Mouse (Mus musculus): Measurements from ENCODE around the gene Edil3. TPM values are rescaled to one million over a fixed set of nuclear protein-coding genes. Genes with fewer than 3 reads are reported as not detected.
A peak's percentile ranks its signal among the peaks of the same experiment; 100 is the strongest.

The Edil3 gene
- polyA plus RNA-seq, 1 experiment from 2014 or later, result 35.1 TPM

DNA sequence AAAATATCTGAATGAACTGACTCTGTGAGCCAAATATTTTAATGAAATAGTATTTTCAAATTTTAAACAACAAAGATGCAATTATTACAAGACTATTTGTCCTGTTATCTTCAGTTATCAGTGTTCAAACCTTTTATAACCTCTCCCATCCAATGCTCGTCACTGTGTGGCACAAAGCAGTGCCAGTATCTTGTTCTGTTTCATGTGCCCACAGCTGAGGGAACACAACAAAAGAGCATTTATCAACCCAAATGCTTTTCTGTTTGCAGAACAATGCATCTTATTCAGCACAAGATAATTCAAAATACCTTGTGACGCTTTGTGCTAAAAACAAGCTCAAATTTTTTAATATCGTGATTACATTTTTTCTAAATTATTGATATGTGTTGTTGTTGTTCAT is 78.8 kb downstream of the Edil3 start:
- Histone ChIP-seq H3K9me3 (ENCODE audit: control insufficient read depth, low read length) (no peaks in the 10 kb centered on the region), H3K27ac (ENCODE audit: low read depth, low read length) (no peak overlapping the region), H3K9ac (ENCODE audit: low read depth, low read length) (no peak overlapping the region), H3K4me1 (replicated peaks; ENCODE audit: control insufficient read depth, insufficient read depth, low read length) (no peaks in the 10 kb centered on the region), H3K4me2 (replicated peaks; ENCODE audit: low read depth, low read length) (no peak overlapping the region), H3K27me3 (ENCODE audit: control insufficient read depth, insufficient read depth, low read length) (no peaks in the 10 kb centered on the region), H3K4me3 (ENCODE audit: low read depth, low read length) (no peak overlapping the region), H3K36me3 (ENCODE audit: control insufficient read depth, insufficient read depth, low read length) (no peaks in the 10 kb centered on the region)
- DNase-seq (ENCODE audit: low spot score) (no peak), ATAC-seq (ENCODE audit: low FRiP score) (no peak)
- 85% methylated on average over 3 of the region's 3 CpGs for whole genome bisulfite sequencing

DNA sequence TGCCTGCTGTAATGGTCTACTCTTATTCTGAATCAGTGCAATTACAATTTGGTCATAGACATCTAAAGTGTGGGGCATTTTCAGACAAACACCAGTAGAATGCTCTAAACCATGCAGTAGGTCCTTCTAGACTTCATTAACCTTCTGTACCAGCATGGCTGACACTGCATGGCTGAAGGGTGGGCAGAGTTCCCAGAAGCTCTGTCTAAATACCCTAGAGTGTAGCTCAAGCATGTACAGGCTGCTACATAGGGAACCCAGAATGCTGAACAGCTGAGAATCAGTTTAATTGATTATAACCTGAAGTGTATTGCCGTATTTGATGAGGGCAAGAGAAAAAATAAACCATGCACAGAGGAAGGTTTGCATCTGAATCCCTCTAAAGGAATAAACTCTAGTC is 86.1 kb downstream of the Edil3 start:
- Histone ChIP-seq H3K4me3 (ENCODE audit: low read depth, low read length) (no peak overlapping the region), H3K4me2 (replicated peaks; ENCODE audit: low read depth, low read length) (no peak overlapping the region), H3K27me3 (ENCODE audit: control insufficient read depth, insufficient read depth, low read length) (no peaks in the 10 kb centered on the region), H3K4me1 (replicated peaks; ENCODE audit: control insufficient read depth, insufficient read depth, low read length) (no peaks in the 10 kb centered on the region), H3K9ac (ENCODE audit: low read depth, low read length) (no peak overlapping the region), H3K9me3 (ENCODE audit: control insufficient read depth, low read length) (no peaks in the 10 kb centered on the region), H3K27ac (ENCODE audit: low read depth, low read length) (no peak overlapping the region), H3K36me3 (ENCODE audit: control insufficient read depth, insufficient read depth, low read length) (no peaks in the 10 kb centered on the region)
- no peak for DNase-seq (ENCODE audit: low spot score)
- no peak for ATAC-seq (ENCODE audit: low FRiP score)
- 86% methylated on average over 1 of the region's 1 CpGs for WGBS

DNA sequence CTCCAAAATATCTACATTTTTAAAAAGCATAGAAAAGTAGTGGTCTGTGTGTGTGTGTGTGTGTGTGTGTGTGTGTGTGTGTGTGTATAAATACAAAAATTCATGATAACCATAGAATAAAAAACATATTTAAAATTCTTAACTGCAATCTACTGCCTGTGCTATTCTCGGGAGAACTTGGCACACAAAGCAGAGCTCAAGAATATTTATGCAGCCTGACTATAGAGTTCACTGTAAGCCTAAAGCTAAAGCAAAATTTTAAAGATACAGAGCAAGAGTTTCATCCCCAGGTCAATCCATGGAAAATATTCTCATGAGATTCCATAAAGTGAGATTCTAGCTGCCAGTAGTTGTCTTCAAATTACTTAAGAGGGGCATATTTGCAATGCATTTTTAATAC is 86.9 kb downstream of the Edil3 start:
- Histone ChIP-seq H3K9me3 (ENCODE audit: control insufficient read depth, low read length) (no peaks in the 10 kb centered on the region), H3K4me2 (replicated peaks; ENCODE audit: low read depth, low read length) (no peak overlapping the region), H3K4me1 (replicated peaks; ENCODE audit: control insufficient read depth, insufficient read depth, low read length) (no peaks in the 10 kb centered on the region), H3K4me3 (ENCODE audit: low read depth, low read length) (no peak overlapping the region), H3K27me3 (ENCODE audit: control insufficient read depth, insufficient read depth, low read length) (no peaks in the 10 kb centered on the region), H3K36me3 (ENCODE audit: control insufficient read depth, insufficient read depth, low read length) (no peaks in the 10 kb centered on the region), H3K27ac (ENCODE audit: low read depth, low read length) (no peak overlapping the region), H3K9ac (ENCODE audit: low read depth, low read length) (no peak overlapping the region)
- WGBS, result 79% methylated on average over 1 of the region's 1 CpGs
- DNase-seq (ENCODE audit: low spot score) (no peak), ATAC-seq (ENCODE audit: low FRiP score) (no peak)

DNA sequence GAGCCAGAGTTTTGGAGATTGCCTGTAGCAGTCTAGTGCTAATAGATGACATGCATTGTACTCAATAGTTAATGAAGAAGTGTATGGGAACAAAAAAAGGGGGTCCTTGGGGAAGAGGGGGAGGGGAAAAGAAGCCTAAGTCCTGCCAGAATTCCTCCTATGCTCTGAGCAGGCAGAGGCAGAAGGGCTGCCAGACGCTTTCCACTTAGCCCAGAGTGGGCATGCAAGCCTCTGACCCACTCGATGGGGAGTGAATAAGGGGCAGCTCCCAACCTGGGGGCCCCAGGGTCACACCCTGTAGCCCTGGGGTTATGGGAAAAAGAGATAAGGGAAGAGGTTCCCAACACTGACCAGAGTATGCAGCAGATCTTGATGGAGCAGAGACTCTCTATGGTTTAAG is 95.2 kb downstream of the Edil3 start:
- Histone ChIP-seq H3K4me3 (ENCODE audit: low read depth, low read length) (no peak overlapping the region), H3K27me3 (ENCODE audit: control insufficient read depth, insufficient read depth, low read length) (no peaks in the 10 kb centered on the region), H3K36me3 (ENCODE audit: control insufficient read depth, insufficient read depth, low read length) (no peaks in the 10 kb centered on the region), H3K9ac (ENCODE audit: low read depth, low read length) (no peak overlapping the region), H3K4me1 (replicated peaks; ENCODE audit: control insufficient read depth, insufficient read depth, low read length) (no peaks in the 10 kb centered on the region), H3K27ac (ENCODE audit: low read depth, low read length) (no peak overlapping the region), H3K9me3 (ENCODE audit: control insufficient read depth, low read length) (no peaks in the 10 kb centered on the region), H3K4me2 (replicated peaks; ENCODE audit: low read depth, low read length) (no peak overlapping the region)
- DNase-seq (ENCODE audit: low spot score) (peak; percentile 2), ATAC-seq (ENCODE audit: low FRiP score) (no peak)
- 68% methylated on average over 2 of the region's 2 CpGs for WGBS

DNA sequence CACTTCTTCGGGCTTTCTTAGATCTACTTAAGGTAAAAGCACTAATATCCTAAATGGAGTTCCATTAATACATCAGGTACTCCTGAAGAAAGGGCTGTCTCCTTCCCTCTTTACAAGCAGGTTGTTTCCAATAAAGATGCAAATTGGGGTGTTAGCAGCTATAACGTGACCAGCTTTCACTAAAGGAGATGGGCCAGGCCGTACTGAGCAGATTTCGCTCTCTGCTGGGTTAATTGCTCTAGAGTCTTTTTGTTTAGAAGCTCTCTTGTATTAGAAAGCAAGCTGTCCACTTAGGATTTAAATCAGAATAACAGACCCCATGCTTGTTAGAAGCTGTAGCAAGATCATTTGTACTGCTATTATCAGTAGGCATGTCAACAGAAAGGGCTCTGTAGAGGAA is 108.4 kb downstream of the Edil3 start:
- H3K4me1 ChIP-seq (replicated peaks; ENCODE audit: control insufficient read depth, insufficient read depth, low read length), result no peaks in the 10 kb centered on the region
- ATAC-seq (ENCODE audit: low FRiP score) (no peak), DNase-seq (ENCODE audit: low spot score) (no peak)
- H3K36me3 ChIP-seq (ENCODE audit: control insufficient read depth, insufficient read depth, low read length), result no peaks in the 10 kb centered on the region
- H3K9ac ChIP-seq (ENCODE audit: low read depth, low read length), result no peak overlapping the region
- no peak overlapping the region for H3K4me2 ChIP-seq (replicated peaks; ENCODE audit: low read depth, low read length)
- H3K9me3 ChIP-seq (ENCODE audit: control insufficient read depth, low read length), result no peaks in the 10 kb centered on the region
- H3K4me3 ChIP-seq (ENCODE audit: low read depth, low read length), result no peak overlapping the region
- H3K27ac ChIP-seq (ENCODE audit: low read depth, low read length), result no peak overlapping the region
- H3K27me3 ChIP-seq (ENCODE audit: control insufficient read depth, insufficient read depth, low read length), result no peaks in the 10 kb centered on the region
- 57% methylated on average over 4 of the region's 4 CpGs for WGBS

DNA sequence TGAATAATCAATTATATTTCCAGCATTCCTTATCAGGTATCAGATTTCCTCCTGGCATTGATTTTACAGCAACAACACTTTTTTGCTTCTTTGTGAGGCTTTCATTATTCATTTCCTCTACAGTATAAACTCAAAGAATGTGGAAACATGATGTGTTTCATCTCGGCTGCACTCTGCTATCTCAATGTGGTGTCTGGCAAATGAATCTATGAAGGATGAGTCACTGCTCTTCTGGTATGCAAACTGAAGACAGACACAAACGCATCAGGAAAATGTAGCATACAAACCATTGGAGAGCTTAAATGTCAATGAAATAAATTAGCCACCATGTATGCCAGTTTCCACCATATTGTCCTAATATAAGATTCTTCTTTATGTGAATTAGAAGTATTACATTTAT is 117.3 kb downstream of the Edil3 start:
- no peak overlapping the region for H3K4me2 ChIP-seq (replicated peaks; ENCODE audit: low read depth, low read length)
- 80% methylated on average over 2 of the region's 2 CpGs for WGBS
- H3K4me3 ChIP-seq (ENCODE audit: low read depth, low read length), result no peak overlapping the region
- no peaks in the 10 kb centered on the region for H3K36me3 ChIP-seq (ENCODE audit: control insufficient read depth, insufficient read depth, low read length)
- H3K27me3 ChIP-seq (ENCODE audit: control insufficient read depth, insufficient read depth, low read length), result no peaks in the 10 kb centered on the region
- DNase-seq (ENCODE audit: low spot score) (no peak), ATAC-seq (ENCODE audit: low FRiP score) (no peak)
- H3K9ac ChIP-seq (ENCODE audit: low read depth, low read length), result no peak overlapping the region
- H3K27ac ChIP-seq (ENCODE audit: low read depth, low read length), result no peak overlapping the region
- no peaks in the 10 kb centered on the region for H3K4me1 ChIP-seq (replicated peaks; ENCODE audit: control insufficient read depth, insufficient read depth, low read length)
- H3K9me3 ChIP-seq (ENCODE audit: control insufficient read depth, low read length), result no peaks in the 10 kb centered on the region

DNA sequence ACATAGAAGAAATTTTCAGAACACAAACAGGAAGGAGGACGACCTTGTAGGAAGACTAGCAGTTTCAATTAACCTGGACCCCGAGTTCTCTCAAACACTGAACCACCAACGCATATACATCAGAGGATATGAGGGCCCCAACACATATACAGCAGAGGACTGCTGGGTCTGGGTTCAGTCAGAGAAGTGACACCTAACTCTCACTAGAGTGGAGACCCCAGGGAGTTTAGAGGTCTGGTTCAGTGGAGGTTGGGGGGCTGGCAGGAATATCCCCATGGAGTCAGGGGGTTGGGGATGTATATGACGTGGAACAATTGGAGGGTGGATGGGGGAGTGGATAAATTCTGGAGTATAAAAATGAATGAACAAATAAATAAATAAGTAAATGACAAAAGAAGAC is 151.1 kb downstream of the Edil3 start:
- Histone ChIP-seq H3K9ac (ENCODE audit: low read depth, low read length) (no peak overlapping the region), H3K27ac (ENCODE audit: low read depth, low read length) (no peak overlapping the region), H3K4me2 (replicated peaks; ENCODE audit: low read depth, low read length) (no peak overlapping the region), H3K4me3 (ENCODE audit: low read depth, low read length) (no peak overlapping the region), H3K27me3 (ENCODE audit: control insufficient read depth, insufficient read depth, low read length) (no peaks in the 10 kb centered on the region), H3K9me3 (ENCODE audit: control insufficient read depth, low read length) (no peaks in the 10 kb centered on the region), H3K4me1 (replicated peaks; ENCODE audit: control insufficient read depth, insufficient read depth, low read length) (no peaks in the 10 kb centered on the region), H3K36me3 (ENCODE audit: control insufficient read depth, insufficient read depth, low read length) (no peaks in the 10 kb centered on the region)
- DNase-seq (ENCODE audit: low spot score) (no peak), ATAC-seq (ENCODE audit: low FRiP score) (no peak)
- WGBS, result 82% methylated on average over 4 of the region's 4 CpGs

DNA sequence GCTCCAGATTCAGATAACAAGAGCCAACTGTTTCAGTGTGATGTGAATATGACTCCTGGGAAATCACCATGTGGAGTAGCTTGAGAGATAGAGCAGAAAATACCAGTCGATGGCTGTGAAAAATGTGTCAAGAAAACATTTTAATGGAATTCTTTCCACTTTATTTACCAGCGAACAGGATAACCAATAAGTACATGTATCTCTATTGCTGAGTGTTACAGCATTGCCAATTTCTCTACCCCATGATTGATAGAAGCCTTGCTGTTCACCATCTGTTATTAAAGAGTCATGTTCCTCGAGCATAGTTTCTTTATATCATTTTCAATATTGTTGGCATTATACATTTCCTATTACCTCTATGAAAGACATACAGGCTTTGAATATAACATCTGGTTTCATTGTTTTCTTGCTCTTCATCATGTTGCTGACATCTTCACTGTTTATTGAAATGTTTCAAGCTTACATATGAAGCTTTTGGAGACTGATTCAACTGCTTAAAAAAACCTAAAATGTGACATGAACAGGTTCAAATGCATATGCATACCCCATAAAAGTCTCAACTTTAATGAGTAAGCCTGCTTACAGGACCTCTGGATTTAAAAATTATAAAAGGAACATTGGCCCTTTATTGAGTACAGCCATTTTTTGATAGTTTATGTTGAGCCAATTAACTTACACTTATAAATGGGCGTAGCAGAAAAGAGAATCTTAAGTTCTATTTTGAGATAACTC is 186.6 kb downstream of the Edil3 start:
- Histone ChIP-seq H3K4me3 (ENCODE audit: low read depth, low read length) (no peak overlapping the region), H3K4me1 (replicated peaks; ENCODE audit: control insufficient read depth, insufficient read depth, low read length) (no peaks in the 10 kb centered on the region), H3K27ac (ENCODE audit: low read depth, low read length) (no peak overlapping the region), H3K36me3 (ENCODE audit: control insufficient read depth, insufficient read depth, low read length) (no peaks in the 10 kb centered on the region), H3K4me2 (replicated peaks; ENCODE audit: low read depth, low read length) (no peak overlapping the region), H3K27me3 (ENCODE audit: control insufficient read depth, insufficient read depth, low read length) (no peaks in the 10 kb centered on the region), H3K9me3 (ENCODE audit: control insufficient read depth, low read length) (no peaks in the 10 kb centered on the region), H3K9ac (ENCODE audit: low read depth, low read length) (no peak overlapping the region)
- WGBS, result 85% methylated on average over 4 of the region's 4 CpGs
- ATAC-seq (ENCODE audit: low FRiP score) (no peak), DNase-seq (ENCODE audit: low spot score) (no peak)

DNA sequence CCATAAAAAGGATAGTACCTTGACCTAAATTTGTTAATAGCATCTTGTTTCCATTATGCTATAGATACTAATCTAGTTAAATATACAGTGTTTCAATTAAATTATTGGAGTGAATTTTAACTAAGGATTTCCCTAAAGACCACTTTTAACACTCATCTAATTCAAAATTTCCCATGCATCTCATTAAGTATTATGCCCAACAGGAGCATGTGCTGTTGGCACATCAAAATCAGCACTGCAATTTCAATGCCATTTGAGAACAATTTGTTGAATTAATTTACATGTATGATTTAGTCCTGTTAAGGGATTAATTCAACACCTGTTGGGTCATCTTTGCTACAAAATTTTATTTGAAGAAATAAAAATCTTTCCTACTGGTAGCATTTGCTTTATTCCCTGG is 191.2 kb downstream of the Edil3 start:
- Histone ChIP-seq H3K4me3 (ENCODE audit: low read depth, low read length) (no peak overlapping the region), H3K4me1 (replicated peaks; ENCODE audit: control insufficient read depth, insufficient read depth, low read length) (no peaks in the 10 kb centered on the region), H3K9ac (ENCODE audit: low read depth, low read length) (no peak overlapping the region), H3K4me2 (replicated peaks; ENCODE audit: low read depth, low read length) (no peak overlapping the region), H3K36me3 (ENCODE audit: control insufficient read depth, insufficient read depth, low read length) (no peaks in the 10 kb centered on the region), H3K27me3 (ENCODE audit: control insufficient read depth, insufficient read depth, low read length) (no peaks in the 10 kb centered on the region), H3K27ac (ENCODE audit: low read depth, low read length) (no peak overlapping the region), H3K9me3 (ENCODE audit: control insufficient read depth, low read length) (no peaks in the 10 kb centered on the region)
- DNase-seq (ENCODE audit: low spot score) (no peak), ATAC-seq (ENCODE audit: low FRiP score) (no peak)

Measured in hindbrain, embryonic 11.5 days (tissue).